Mouse (Mus musculus): ENCODE measurements around the gene Ppa1. TPM values are rescaled to one million over a fixed set of nuclear protein-coding genes. Genes with fewer than 3 reads are reported as not detected.

The Ppa1 gene
- polyA plus RNA-seq, 1 experiment from 2014 or later, result 194 TPM

GRCm38 (mm10) chr10:61704663-61705062, 56.3 kb downstream of the Ppa1 start:
- no peak overlapping the region for H3K4me2 ChIP-seq
- H3K27me3 ChIP-seq, result no peaks in the 10 kb centered on the region
- H3K4me3 ChIP-seq, result no peak overlapping the region
- no peak overlapping the region for H3K9ac ChIP-seq
- H3K9me3 ChIP-seq, result no peaks in the 10 kb centered on the region
- ATAC-seq (ENCODE audit: insufficient number of reproducible peaks, insufficient read depth, low FRiP score, low TSS enrichment, low read depth), result no peak
- H3K4me1 ChIP-seq, result no peaks in the 10 kb centered on the region
- H3K36me3 ChIP-seq, result peaks cover 38% of the 10 kb centered on the region
- WGBS, result 76% methylated on average over 4 of the region's 4 CpGs
- H3K27ac ChIP-seq, result no peak overlapping the region

- Histone ChIP-seq H3K9me3 (no peaks in the 10 kb centered on the region), H3K9ac (no peak overlapping the region), H3K4me1 (no peaks in the 10 kb centered on the region), H3K4me2 (no peak overlapping the region), H3K4me3 (no peak overlapping the region), H3K27me3 (no peaks in the 10 kb centered on the region), H3K36me3 (peaks cover 26% of the 10 kb centered on the region), H3K27ac (no peak overlapping the region)
- WGBS, result 71% methylated on average over 6 of the region's 6 CpGs
- no peak for ATAC-seq (ENCODE audit: insufficient number of reproducible peaks, insufficient read depth, low FRiP score, low TSS enrichment, low read depth)
Observed at GRCm38 (mm10) chr10:61706412-61707375, 58.3 kb downstream of the Ppa1 start.

GRCm38 (mm10) chr10:61713601-61714000, 65.2 kb downstream of the Ppa1 start:
- 52% methylated on average over 3 of the region's 3 CpGs for WGBS
- ATAC-seq (ENCODE audit: insufficient number of reproducible peaks, insufficient read depth, low FRiP score, low TSS enrichment, low read depth), result no peak
- no peak overlapping the region for H3K4me2 ChIP-seq

GRCm38 (mm10) chr10:61714146-61714545, 65.8 kb downstream of the Ppa1 start:
- Histone ChIP-seq H3K9me3 (no peaks in the 10 kb centered on the region), H3K4me2 (no peak overlapping the region), H3K4me1 (peaks cover 11% of the 10 kb centered on the region), H3K9ac (no peak overlapping the region), H3K27me3 (no peaks in the 10 kb centered on the region), H3K27ac (no peak overlapping the region), H3K4me3 (no peak overlapping the region), H3K36me3 (no peaks in the 10 kb centered on the region)
- no peak for ATAC-seq (ENCODE audit: insufficient number of reproducible peaks, insufficient read depth, low FRiP score, low TSS enrichment, low read depth)
- WGBS, result 85% methylated on average over 4 of the region's 4 CpGs

More at GRCm38 (mm10) chr10:61713601-61714000, 65.2 kb downstream of the Ppa1 start:
- Histone ChIP-seq H3K4me1 (peaks cover 11% of the 10 kb centered on the region), H3K27ac (no peak overlapping the region), H3K9ac (no peak overlapping the region), H3K4me3 (no peak overlapping the region), H3K9me3 (no peaks in the 10 kb centered on the region), H3K36me3 (no peaks in the 10 kb centered on the region), H3K27me3 (no peaks in the 10 kb centered on the region)

- 13% methylated on average over 36 of the region's 36 CpGs for WGBS
Observed at GRCm38 (mm10) chr10:61714771-61715461, 66.6 kb downstream of the Ppa1 start, which contains the start of gene Aifm2. Gene Aifm2, plus strand, starts transcription at chr10:61715263.

GRCm38 (mm10) chr10:61715462-61715837, 67.1 kb downstream of the Ppa1 start:
- 4% methylated on average over 11 of the region's 11 CpGs for WGBS

More at GRCm38 (mm10) chr10:61714771-61715461, 66.6 kb downstream of the Ppa1 start, which contains the start of gene Aifm2:
- Histone ChIP-seq H3K9ac (peak within 1 kb of the TSS; percentile 69), H3K4me1 (peaks cover 11% of the 10 kb centered on the region), H3K4me2 (peak within 1 kb of the TSS; percentile 81), H3K4me3 (peak within 1 kb of the TSS; percentile 54), H3K27me3 (no peaks in the 10 kb centered on the region), H3K9me3 (no peaks in the 10 kb centered on the region), H3K27ac (no peak within 1 kb of the TSS), H3K36me3 (no peaks in the 10 kb centered on the region)
- peak; percentile 69 for ATAC-seq (ENCODE audit: insufficient number of reproducible peaks, insufficient read depth, low FRiP score, low TSS enrichment, low read depth)

GRCm38 (mm10) chr10:61715996-61716864, 67.9 kb downstream of the Ppa1 start:
- peak overlapping the region; percentile 54 for H3K4me3 ChIP-seq
- no peaks in the 10 kb centered on the region for H3K36me3 ChIP-seq
- H3K9me3 ChIP-seq, result no peaks in the 10 kb centered on the region
- ATAC-seq (ENCODE audit: insufficient number of reproducible peaks, insufficient read depth, low FRiP score, low TSS enrichment, low read depth), result no peak
- peaks cover 11% of the 10 kb centered on the region for H3K4me1 ChIP-seq
- no peaks in the 10 kb centered on the region for H3K27me3 ChIP-seq
- peak overlapping the region; percentile 81 for H3K4me2 ChIP-seq
- 75% methylated on average over 7 of the region's 7 CpGs for WGBS
- peak overlapping the region; percentile 69; the same call in 1 of the 2 replicates for H3K9ac ChIP-seq
- H3K27ac ChIP-seq, result no peak overlapping the region

More at GRCm38 (mm10) chr10:61715462-61715837, 67.1 kb downstream of the Ppa1 start:
- Histone ChIP-seq H3K36me3 (no peaks in the 10 kb centered on the region), H3K9ac (peak overlapping the region; percentile 69), H3K4me3 (peak overlapping the region; percentile 54), H3K27ac (no peak overlapping the region), H3K27me3 (no peaks in the 10 kb centered on the region), H3K4me2 (peak overlapping the region; percentile 81), H3K9me3 (no peaks in the 10 kb centered on the region), H3K4me1 (peaks cover 11% of the 10 kb centered on the region)
- peak; percentile 62; the same call in 1 of the 2 replicates for ATAC-seq (ENCODE audit: insufficient number of reproducible peaks, insufficient read depth, low FRiP score, low TSS enrichment, low read depth)

GRCm38 (mm10) chr10:61717406-61718296, 69.3 kb downstream of the Ppa1 start:
- Histone ChIP-seq H3K4me1 (peaks cover 11% of the 10 kb centered on the region), H3K4me3 (no peak overlapping the region), H3K27ac (no peak overlapping the region), H3K27me3 (no peaks in the 10 kb centered on the region), H3K4me2 (no peak overlapping the region), H3K36me3 (no peaks in the 10 kb centered on the region), H3K9me3 (no peaks in the 10 kb centered on the region), H3K9ac (no peak overlapping the region)
- 87% methylated on average over 12 of the region's 12 CpGs for WGBS
- no peak for ATAC-seq (ENCODE audit: insufficient number of reproducible peaks, insufficient read depth, low FRiP score, low TSS enrichment, low read depth)

- H3K27me3 ChIP-seq, result no peaks in the 10 kb centered on the region
- H3K27ac ChIP-seq, result no peak overlapping the region
- H3K9ac ChIP-seq, result no peak overlapping the region
- ATAC-seq (ENCODE audit: insufficient number of reproducible peaks, insufficient read depth, low FRiP score, low TSS enrichment, low read depth), result no peak
- H3K4me1 ChIP-seq, result peaks cover 7% of the 10 kb centered on the region
- H3K36me3 ChIP-seq, result no peaks in the 10 kb centered on the region
- H3K4me3 ChIP-seq, result no peak overlapping the region
- H3K4me2 ChIP-seq, result no peak overlapping the region
- no peaks in the 10 kb centered on the region for H3K9me3 ChIP-seq
- 89% methylated on average over 7 of the region's 7 CpGs for WGBS
Observed at GRCm38 (mm10) chr10:61720331-61720730, 72.0 kb downstream of the Ppa1 start.

GRCm38 (mm10) chr10:61722215-61722614, 73.9 kb downstream of the Ppa1 start:
- no peak for ATAC-seq (ENCODE audit: insufficient number of reproducible peaks, insufficient read depth, low FRiP score, low TSS enrichment, low read depth)
- Histone ChIP-seq H3K27me3 (no peaks in the 10 kb centered on the region), H3K9ac (no peak overlapping the region), H3K4me2 (no peak overlapping the region), H3K4me1 (no peaks in the 10 kb centered on the region), H3K9me3 (no peaks in the 10 kb centered on the region), H3K36me3 (no peaks in the 10 kb centered on the region), H3K27ac (no peak overlapping the region), H3K4me3 (no peak overlapping the region)
- 75% methylated on average over 3 of the region's 3 CpGs for WGBS
